ENCODE assay signal across 9 mouse cellular contexts in the genomic region with DNA sequence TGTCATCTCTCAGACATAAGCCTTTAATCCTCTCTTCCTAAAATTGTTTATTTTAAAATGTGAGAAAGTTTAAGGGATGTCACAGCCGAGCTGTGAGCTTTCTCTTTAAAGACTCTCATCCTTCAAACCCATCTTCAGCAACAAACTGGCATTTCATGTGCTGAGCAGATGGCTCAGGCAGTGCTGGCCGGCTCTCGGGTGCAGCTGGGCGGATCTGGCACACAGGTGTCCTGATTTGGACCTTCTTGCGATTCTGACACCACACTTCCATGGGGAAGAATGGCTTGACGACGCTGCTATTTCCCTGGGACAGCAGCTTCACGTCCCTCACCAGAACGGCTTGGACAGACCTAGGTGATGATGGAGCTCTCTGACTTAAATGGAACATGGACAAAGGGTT. TPM values are rescaled to one million over a fixed set of nuclear protein-coding genes. Genes with fewer than 3 reads are reported as not detected.
DNase-seq lines count a peak whose midpoint lies in the region; ATAC-seq and TF ChIP-seq lines count a peak whose summit lies in the region.
"Had no signal": no experiment of that assay in that cellular context is flagged by ENCODE, and none has a peak within 500 bp of the region (broad histone marks: within the 10 kb centered on the region; RNA-seq: fewer than 3 reads in every experiment).

No protein-coding gene starts in this region.

- TF ChIP-seq CTCF in lung, embryonic 14.5 days (IDR thresholded peaks at IDR 0.05; ENCODE audit: low read depth): no peak

- H3K9ac ChIP-seq in lung, embryonic 14.5 days: no peak overlapping the region
- H3K9ac ChIP-seq: neural tube, embryonic 13.5 days had no signal

- H3K4me2 ChIP-seq in lung, embryonic 14.5 days: peak overlapping the region; percentile 41
- H3K4me2 ChIP-seq: neural tube, embryonic 13.5 days had no signal

- H3K27ac ChIP-seq in lung, embryonic 14.5 days (ENCODE audit: low read depth): no peak overlapping the region
- no peak overlapping the region for H3K27ac ChIP-seq in midbrain, embryonic 10.5 days (replicated peaks)
- H3K27ac ChIP-seq: neural tube, embryonic 13.5 days had no signal

- H3K36me3 ChIP-seq in lung, embryonic 14.5 days (ENCODE audit: insufficient read depth): no peaks in the 10 kb centered on the region
- no peaks in the 10 kb centered on the region for H3K36me3 ChIP-seq in midbrain, embryonic 10.5 days
- H3K36me3 ChIP-seq: neural tube, embryonic 13.5 days had no signal

- H3K4me3 ChIP-seq in lung, embryonic 14.5 days (ENCODE audit: low read depth, low read length): no peak overlapping the region
- no peak overlapping the region for H3K4me3 ChIP-seq in midbrain, embryonic 10.5 days
- H3K4me3 ChIP-seq: neural tube, embryonic 13.5 days had no signal

- ATAC-seq in lung, embryonic 14.5 days (ENCODE audit: insufficient read depth): peak; percentile 49; the same call in 1 of the 2 replicates
- no peak for ATAC-seq in erythroblast, adult 5-6 weeks (replicated peaks; ENCODE audit: low FRiP score, poor library complexity, severe bottlenecking)

- H3K27me3 ChIP-seq in lung, embryonic 14.5 days (ENCODE audit: insufficient read depth, low read length): no peaks in the 10 kb centered on the region
- no peaks in the 10 kb centered on the region for H3K27me3 ChIP-seq in midbrain, embryonic 10.5 days (ENCODE audit: low read depth, poor library complexity, severe bottlenecking)
- H3K27me3 ChIP-seq: neural tube, embryonic 13.5 days had no signal

- WGBS in lung, embryonic 14.5 days: 15% methylated on average over 9 of the region's 9 CpGs
- WGBS in midbrain, embryonic 10.5 days: 61% methylated on average over 9 of the region's 9 CpGs

- no peaks in the 10 kb centered on the region for H3K4me1 ChIP-seq in lung, embryonic 14.5 days (ENCODE audit: insufficient read depth)
- 0 out of 2 replicates have a peak, but pooled peaks cover 4% of the 10 kb centered on the region for H3K4me1 ChIP-seq in midbrain, embryonic 10.5 days
- H3K4me1 ChIP-seq: neural tube, embryonic 13.5 days had no signal

- no peaks in the 10 kb centered on the region for H3K9me3 ChIP-seq in lung, embryonic 14.5 days (ENCODE audit: low read depth, low read length)
- no peaks in the 10 kb centered on the region for H3K9me3 ChIP-seq in midbrain, embryonic 10.5 days (replicated peaks)
- H3K9me3 ChIP-seq: neural tube, embryonic 13.5 days had no signal

- peak; percentile 10 for DNase-seq in lung, embryonic 14.5 days
- no peak for DNase-seq in lung, adult 18-20 months
- peak; percentile 23 to 48 for DNase-seq in cerebellum, postnatal 4 days (ENCODE audit: low spot score in 2 of 2)
- peak; percentile 24 to 31 for DNase-seq in layer of hippocampus, postnatal 14 days (ENCODE audit: low spot score in 2 of 2)
- DNase-seq in right cerebral cortex, postnatal 36 days (ENCODE audit: low spot score in 2 of 2): peak; percentile 13 to 39
- no peak for DNase-seq in spleen, postnatal 10 days (ENCODE audit: low spot score in 2 of 2)
- DNase-seq in midbrain, embryonic 10.5 days (ENCODE audit: low spot score): no peak

RNA-seq across cellular contexts. Expression of gene Dkk2, which starts 17.9 kb away (rescaled TPM):
- 1.9 and 2.1 TPM in 2 replicates for polyA plus RNA-seq in lung, embryonic 14.5 days (2014; fragmentation: Nextera tagmentation; extraction: Ambion mirVana)
- total RNA-seq in layer of hippocampus, postnatal 14 days (2021): under 1 TPM; 0.43 to 0.51 TPM
- 12.6 and 18.2 TPM in 2 replicates for polyA plus RNA-seq in midbrain, embryonic 10.5 days (2016; fragmentation: Nextera tagmentation; extraction: Ambion mirVana)
- not detected in 2 replicates for total RNA-seq in erythroblast, adult 5-6 weeks (2015; ENCODE audit: low replicate concordance)
- not detected in 2 replicates for total RNA-seq in erythroblast, adult 5-6 weeks (2017; ENCODE audit: low replicate concordance)

Comparison
In these comparisons a context has a peak if more than half of its experiments do, and no peak if none do; other contexts are left out.
1. DNase-seq: peak in lung, embryonic 14.5 days (single experiment), cerebellum, postnatal 4 days (2 of 2), layer of hippocampus, postnatal 14 days (2 of 2) and right cerebral cortex, postnatal 36 days (2 of 2); none in lung, adult 18-20 months (0 of 2), spleen, postnatal 10 days (0 of 2) and midbrain, embryonic 10.5 days (single experiment).